Mouse (Mus musculus) hindbrain, embryonic 10.5 days (tissue): ENCODE data around the gene Hrasls5. TPM values are rescaled to one million over a fixed set of nuclear protein-coding genes. Genes with fewer than 3 reads are reported as not detected.

Experiments
- DNase-seq: peaks from one replicate; pipeline ENCODE4 v3.0.0-alpha.2; 2017; ENCODE audit warnings: low spot score
- H3K27ac ChIP-seq: fragments of 300-500 bp; sonication (generic); 2 replicates; pipeline ENCODE4 v1.5.1; 2016; ENCODE audit warnings: mild to moderate bottlenecking, moderate library complexity
- H3K27me3 ChIP-seq: fragments of 300-500 bp; sonication (generic); 2 replicates; pipeline ENCODE4 v1.6.1; 2016; ENCODE audit warnings: mild to moderate bottlenecking; ENCODE audit not compliant: poor library complexity, insufficient read depth, severe bottlenecking
- H3K36me3 ChIP-seq: fragments of 300-500 bp; sonication (generic); 2 replicates; pipeline ENCODE4 v1.6.1; 2016; ENCODE audit warnings: mild to moderate bottlenecking, moderate library complexity
- H3K4me1 ChIP-seq: fragments of 300-500 bp; sonication (generic); replicated peaks from 2 replicates; pipeline ENCODE4 v1.6.1; 2016; ENCODE audit warnings: mild to moderate bottlenecking
- H3K4me3 ChIP-seq: fragments of 300-500 bp; sonication (generic); 2 replicates; pipeline ENCODE4 v1.5.1; 2016; ENCODE audit warnings: mild to moderate bottlenecking, moderate library complexity
- H3K9me3 ChIP-seq: fragments of 300-500 bp; sonication (generic); 2 replicates; pipeline ENCODE4 v1.6.1; 2016; ENCODE audit warnings: mild to moderate bottlenecking, moderate library complexity
- WGBS: fragments of 180-500 bp; shearing (Covaris S2); methylation state at CpG from one replicate; pipeline ENCODE4 v1.1.7; 2016; 5-methylcytosine and 5-hydroxymethylcytosine counted together
- polyA plus RNA-seq: library from polyadenylated mRNA; unstranded; fragments of >200 nt; fragmentation: Nextera tagmentation; extraction: Ambion mirVana; gene quantifications from 2 replicates; pipeline ENCODE4 v1.2.1, GENCODE M21; 2016

Hrasls5 gene
- polyA plus RNA-seq, 1 experiment from 2014 or later = not detected

GRCm38 (mm10) chr19:7585764-7586163, 26.6 kb upstream of the Hrasls5 start:
- no peaks in the 10 kb centered on the region for H3K36me3 ChIP-seq
- peaks cover 9% of the 10 kb centered on the region for H3K4me1 ChIP-seq
- no peak for DNase-seq
- H3K4me3 ChIP-seq = no peak overlapping the region
- WGBS = 92% methylated on average over 6 of the region's 6 CpGs
- peaks cover 6% of the 10 kb centered on the region; the same call in 1 of the 2 replicates for H3K9me3 ChIP-seq
- H3K27ac ChIP-seq = no peak overlapping the region
- no peaks in the 10 kb centered on the region for H3K27me3 ChIP-seq

DNA sequence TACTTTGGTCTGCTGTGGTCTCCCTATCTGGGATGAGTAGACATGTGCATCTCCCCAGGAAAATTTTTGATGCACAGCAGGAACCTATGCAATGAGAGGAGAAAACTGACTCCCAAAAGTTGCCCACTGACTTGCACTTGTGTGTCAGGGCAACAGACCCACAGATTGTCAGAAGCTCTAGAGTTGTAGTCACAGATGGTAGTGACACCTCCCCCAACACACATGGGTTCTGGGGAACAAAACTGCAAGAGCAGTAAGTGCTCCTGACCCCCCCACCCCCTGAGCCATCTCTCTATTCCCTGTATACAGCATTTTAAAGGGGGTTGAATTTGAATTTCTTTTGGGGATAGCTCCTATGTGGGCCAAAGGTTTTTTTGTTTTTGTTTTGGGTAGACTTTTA, 21.5 kb upstream of the Hrasls5 start:
- Histone ChIP-seq H3K4me1 (0 out of 2 replicates have a peak, but pooled peaks cover 4% of the 10 kb centered on the region), H3K4me3 (no peak overlapping the region), H3K27me3 (no peaks in the 10 kb centered on the region), H3K36me3 (no peaks in the 10 kb centered on the region), H3K27ac (no peak overlapping the region), H3K9me3 (peaks cover 6% of the 10 kb centered on the region; the same call in 1 of the 2 replicates)
- DNase-seq = no peak

- 0 out of 2 replicates have a peak, but pooled peaks cover 4% of the 10 kb centered on the region for H3K4me1 ChIP-seq
- H3K9me3 ChIP-seq = peaks cover 6% of the 10 kb centered on the region; the same call in 1 of the 2 replicates
- H3K27ac ChIP-seq = no peak overlapping the region
- DNase-seq = no peak
- H3K27me3 ChIP-seq = no peaks in the 10 kb centered on the region
- H3K4me3 ChIP-seq = no peak overlapping the region
- 61% methylated on average over 3 of the region's 3 CpGs for WGBS
- no peaks in the 10 kb centered on the region for H3K36me3 ChIP-seq
Measured at GRCm38 (mm10) chr19:7592018-7592417, 20.3 kb upstream of the Hrasls5 start.

DNA sequence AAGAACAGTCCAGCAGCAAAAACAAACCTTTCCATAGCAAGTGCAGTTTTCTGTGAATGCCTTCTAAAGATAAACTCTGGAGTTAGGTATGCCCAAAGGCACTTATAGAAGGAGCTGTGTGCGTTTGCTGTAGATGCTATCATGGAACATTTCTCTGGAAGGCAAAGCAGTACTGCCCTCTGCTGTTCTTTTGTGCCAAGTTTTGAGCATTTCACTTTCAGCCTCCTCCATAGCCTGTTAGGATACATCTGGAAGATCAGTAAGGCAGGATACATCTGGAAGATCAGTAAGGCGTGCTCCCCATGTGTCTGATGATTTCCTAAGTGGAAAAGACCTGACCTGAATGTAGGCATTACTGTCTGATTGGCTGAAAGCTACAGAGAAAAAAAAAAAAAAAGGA, 16.8 kb upstream of the Hrasls5 start:
- no peak overlapping the region for H3K27ac ChIP-seq
- no peaks in the 10 kb centered on the region for H3K36me3 ChIP-seq
- no peaks in the 10 kb centered on the region for H3K27me3 ChIP-seq
- no peaks in the 10 kb centered on the region for H3K9me3 ChIP-seq
- DNase-seq = peak; percentile 17
- H3K4me3 ChIP-seq = no peak overlapping the region
- 21% methylated on average over 2 of the region's 2 CpGs for WGBS
- H3K4me1 ChIP-seq = 0 out of 2 replicates have a peak, but pooled peaks cover 4% of the 10 kb centered on the region

GRCm38 (mm10) chr19:7598481-7598880, 13.9 kb upstream of the Hrasls5 start:
- Histone ChIP-seq H3K4me1 (no peaks in the 10 kb centered on the region), H3K4me3 (no peak overlapping the region), H3K36me3 (no peaks in the 10 kb centered on the region), H3K27me3 (no peaks in the 10 kb centered on the region), H3K9me3 (no peaks in the 10 kb centered on the region), H3K27ac (no peak overlapping the region)
- DNase-seq = no peak
- 65% methylated on average over 4 of the region's 4 CpGs for WGBS

GRCm38 (mm10) chr19:7601551-7601950, 10.8 kb upstream of the Hrasls5 start:
- H3K27ac ChIP-seq = no peak overlapping the region
- DNase-seq = no peak
- no peaks in the 10 kb centered on the region for H3K9me3 ChIP-seq
- H3K36me3 ChIP-seq = no peaks in the 10 kb centered on the region
- H3K4me3 ChIP-seq = no peak overlapping the region
- peaks cover 6% of the 10 kb centered on the region for H3K27me3 ChIP-seq
- peaks cover 9% of the 10 kb centered on the region for H3K4me1 ChIP-seq
- 81% methylated on average over 4 of the region's 4 CpGs for WGBS

DNA sequence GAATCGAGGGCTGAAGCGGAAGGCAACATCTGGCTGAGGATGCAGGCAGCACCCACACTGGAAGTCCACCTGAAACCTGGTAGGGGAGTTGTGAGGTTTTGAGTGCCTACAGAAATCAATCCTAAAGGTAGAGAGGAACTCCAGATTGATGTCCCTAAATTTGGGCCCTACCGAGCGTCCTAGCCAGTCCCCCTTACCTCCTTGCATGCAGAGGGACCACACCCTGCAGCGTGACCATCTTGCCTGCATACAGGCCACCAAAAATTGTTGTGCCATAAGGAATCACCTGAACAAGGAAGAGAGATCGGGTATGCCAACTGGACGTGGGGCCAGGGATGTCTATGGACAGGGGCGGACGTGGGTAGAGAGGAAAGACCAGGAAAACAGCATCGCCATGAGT, 8.2 kb upstream of the Hrasls5 start:
- Histone ChIP-seq H3K27me3 (peaks cover 21% of the 10 kb centered on the region), H3K36me3 (no peaks in the 10 kb centered on the region), H3K4me3 (no peak overlapping the region), H3K4me1 (peaks cover 20% of the 10 kb centered on the region), H3K27ac (no peak overlapping the region), H3K9me3 (no peaks in the 10 kb centered on the region)
- DNase-seq = no peak
- 90% methylated on average over 10 of the region's 10 CpGs for WGBS

GRCm38 (mm10) chr19:7605013-7605412, 7.3 kb upstream of the Hrasls5 start:
- H3K4me3 ChIP-seq = no peak overlapping the region
- DNase-seq = no peak
- no peaks in the 10 kb centered on the region for H3K9me3 ChIP-seq
- H3K4me1 ChIP-seq = peaks cover 20% of the 10 kb centered on the region
- H3K27ac ChIP-seq = no peak overlapping the region
- H3K36me3 ChIP-seq = no peaks in the 10 kb centered on the region
- peaks cover 24% of the 10 kb centered on the region for H3K27me3 ChIP-seq

- peak overlapping the region; percentile 46 for H3K4me3 ChIP-seq
- peaks cover 20% of the 10 kb centered on the region for H3K4me1 ChIP-seq
- peak; percentile 17 for DNase-seq
- no peaks in the 10 kb centered on the region for H3K9me3 ChIP-seq
- peaks cover 34% of the 10 kb centered on the region for H3K27me3 ChIP-seq
- 5% methylated on average over 15 of the region's 15 CpGs for WGBS
- no peak overlapping the region for H3K27ac ChIP-seq
- no peaks in the 10 kb centered on the region for H3K36me3 ChIP-seq
Measured at GRCm38 (mm10) chr19:7605930-7606783, 6.2 kb upstream of the Hrasls5 start.

- Histone ChIP-seq H3K27me3 (peaks cover 43% of the 10 kb centered on the region), H3K4me3 (peak within 1 kb of the TSS; percentile 46), H3K4me1 (peaks cover 23% of the 10 kb centered on the region), H3K36me3 (no peaks in the 10 kb centered on the region), H3K9me3 (no peaks in the 10 kb centered on the region), H3K27ac (no peak within 1 kb of the TSS)
- no peak for DNase-seq
- WGBS = 6% methylated on average over 15 of the region's 15 CpGs
Measured at GRCm38 (mm10) chr19:7606801-7607689, 5.3 kb upstream of the Hrasls5 start, which contains the start of gene Lgals12. Lgals12 (minus strand) TSS chr19:7607193.

- peaks cover 29% of the 10 kb centered on the region for H3K4me1 ChIP-seq
- H3K36me3 ChIP-seq = no peaks in the 10 kb centered on the region
- no peaks in the 10 kb centered on the region for H3K9me3 ChIP-seq
- H3K4me3 ChIP-seq = no peak overlapping the region
- no peak overlapping the region for H3K27ac ChIP-seq
- DNase-seq = no peak
- H3K27me3 ChIP-seq = peaks cover 50% of the 10 kb centered on the region
- 77% methylated on average over 7 of the region's 7 CpGs for WGBS
Measured at GRCm38 (mm10) chr19:7607690-7608201, 4.6 kb upstream of the Hrasls5 start.

DNA sequence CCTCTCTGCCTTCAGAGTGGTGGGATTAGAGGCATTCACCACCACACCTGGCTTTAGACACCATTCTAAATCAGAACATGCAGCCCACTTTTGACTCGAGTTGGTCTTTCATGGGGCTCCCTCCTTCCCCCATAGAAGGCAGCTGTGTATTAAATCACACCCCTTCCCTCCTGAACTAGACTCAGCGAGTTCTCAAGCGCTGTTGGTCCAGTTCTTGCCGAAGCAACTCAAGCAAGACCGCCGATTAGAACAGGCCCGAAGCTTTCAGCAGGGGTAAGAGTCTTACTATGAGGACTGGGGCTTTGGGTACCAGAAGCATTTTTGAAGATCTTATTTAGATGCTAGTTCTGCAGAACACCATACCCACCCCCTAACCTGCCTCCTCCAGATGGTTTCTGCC, 810 bp downstream of the Hrasls5 start:
- Histone ChIP-seq H3K36me3 (no peaks in the 10 kb centered on the region), H3K4me3 (no peak overlapping the region), H3K9me3 (no peaks in the 10 kb centered on the region), H3K27ac (no peak overlapping the region), H3K27me3 (peaks cover 44% of the 10 kb centered on the region), H3K4me1 (peaks cover 9% of the 10 kb centered on the region)
- DNase-seq = no peak
- 86% methylated on average over 7 of the region's 7 CpGs for WGBS
